8 mouse cellular contexts compared by ENCODE assay signal in the genomic region with DNA sequence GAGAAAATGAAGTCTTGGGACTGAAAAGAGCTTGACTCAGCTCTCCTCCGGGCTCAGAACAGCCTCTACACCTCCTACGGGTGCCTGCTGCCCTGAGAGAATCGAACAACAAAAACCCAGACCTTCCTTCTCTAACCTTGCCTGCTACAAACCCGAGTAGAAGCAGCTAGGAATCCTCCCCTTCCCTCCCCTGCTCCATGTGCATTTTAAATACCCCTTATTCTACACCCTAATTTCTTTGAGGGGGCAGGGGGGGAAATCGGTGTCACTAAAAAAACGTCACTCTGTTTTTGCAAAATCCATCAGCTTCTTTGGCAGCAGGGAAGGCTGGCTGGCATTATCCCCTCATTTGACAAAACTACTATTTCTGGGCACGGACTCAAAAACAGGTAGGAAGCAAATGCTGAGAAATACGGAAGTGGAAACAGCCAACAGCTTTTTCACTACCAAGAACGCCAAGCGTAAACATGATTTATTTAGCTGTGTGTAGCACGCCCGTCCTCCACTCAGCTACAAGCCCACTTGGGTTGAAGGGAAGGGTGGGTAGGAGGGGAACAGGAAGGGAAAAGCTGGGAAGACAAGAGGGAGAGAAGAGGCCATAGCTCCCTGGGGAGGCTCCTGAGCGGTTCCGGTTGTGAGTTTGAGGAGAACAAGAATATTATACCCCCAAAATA. TPM values are rescaled to one million over a fixed set of nuclear protein-coding genes. Genes with fewer than 3 reads are reported as not detected.
DNase-seq lines count a peak whose midpoint lies in the region; ATAC-seq lines count a peak whose summit lies in the region.

No protein-coding gene starts in this region.

- peak overlapping the region; percentile 3; the same call in 1 of the 2 replicates for H3K27ac ChIP-seq in neural tube, embryonic 14.5 days (ENCODE audit: low read depth, low read length)

- H3K4me2 ChIP-seq in neural tube, embryonic 14.5 days (ENCODE audit: low read depth, low read length): peak overlapping the region; percentile 26

- intact Hi-C loops in left cerebral cortex, postnatal 36 days (cut with DNase I): loop anchor here (5.0 kb wide), 1 partner anchor 44 kb away; no protein-coding TSS in a partner anchor
- intact Hi-C loops in left cerebral cortex, postnatal 10 days (cut with DNase I): no loop called here

- H3K9ac ChIP-seq in neural tube, embryonic 14.5 days (replicated peaks; ENCODE audit: low read depth, low read length): peak overlapping the region; percentile 21; the same call in 1 of the 2 replicates

- no peaks in the 10 kb centered on the region for H3K9me3 ChIP-seq in neural tube, embryonic 14.5 days (ENCODE audit: control insufficient read depth, low read length)

- peaks cover 91% of the 10 kb centered on the region for H3K4me1 ChIP-seq in neural tube, embryonic 14.5 days (ENCODE audit: control insufficient read depth, insufficient read depth, low read length)

- H3K27me3 ChIP-seq in neural tube, embryonic 14.5 days (ENCODE audit: control insufficient read depth, insufficient read depth, low read length): no peaks in the 10 kb centered on the region

- 12% methylated on average over 14 of the region's 14 CpGs for WGBS in neural tube, embryonic 14.5 days

- ATAC-seq in neural tube, embryonic 14.5 days (ENCODE audit: low read depth): peak; percentile 35; the same call in 1 of the 2 replicates

- H3K4me3 ChIP-seq in neural tube, embryonic 14.5 days (ENCODE audit: low read depth, low read length): no peak overlapping the region

- no peaks in the 10 kb centered on the region for H3K36me3 ChIP-seq in neural tube, embryonic 14.5 days (ENCODE audit: control insufficient read depth, insufficient read depth, low read length)

- peak; percentile 52 to 61 for DNase-seq in cerebellum, postnatal 10 days
- DNase-seq in cerebellum, postnatal 4 days (ENCODE audit: low spot score in 2 of 2): no peak
- peak; percentile 47 to 48 for DNase-seq in left cerebral cortex, postnatal 36 days (ENCODE audit: low spot score in 2 of 2)
- DNase-seq in left cerebral cortex, postnatal 10 days (ENCODE audit: extremely low spot score in 1 of 2, low spot score in 2 of 2): no peak
- peak; percentile 68 for DNase-seq in induced T-regulatory cell, adult 2 months (ENCODE audit: low read depth)
- DNase-seq in thymus, postnatal 25 days: no peak
- no peak for DNase-seq in c-Kit-positive CD71-positive TER-119-positive erythroid progenitor cells, embryonic 14.5 days (ENCODE audit: low spot score)

RNA-seq across cellular contexts. Expression of gene Bcl11b, which starts 27.4 kb away (rescaled TPM):
- total RNA-seq in left cerebral cortex, postnatal 36 days (2021): 10 to 100 TPM; 56.6 to 74.4 TPM
- 10 to 100 TPM; 66.1 to 75.1 TPM for total RNA-seq in left cerebral cortex, postnatal 10 days (2021)
- 38.0 and 38.2 TPM in 2 replicates for polyA plus RNA-seq in neural tube, embryonic 14.5 days (2014; fragmentation: Nextera tagmentation; extraction: Ambion mirVana)

Comparison
In these comparisons a context has a peak if more than half of its experiments do, and no peak if none do; other contexts are left out.
1. DNase-seq: peak in cerebellum, postnatal 10 days (2 of 2), left cerebral cortex, postnatal 36 days (2 of 2) and induced T-regulatory cell, adult 2 months (single experiment); none in cerebellum, postnatal 4 days (0 of 2), left cerebral cortex, postnatal 10 days (0 of 2), thymus, postnatal 25 days (single experiment) and c-Kit-positive CD71-positive TER-119-positive erythroid progenitor cells, embryonic 14.5 days (single experiment).